Mouse (Mus musculus) E14TG2a.4 (cell line): ENCODE measurements at regions not wholly inside any gene's neighbourhood (a gene's known extent, or its start where the extent isn't known, plus 50 kb on each side); places are given as distances from the start of the nearest gene placed in this dataset.

ENCODE experiments used
- CTCF ChIP-seq: conservative IDR thresholded peaks from 2 replicates; pipeline ENCODE4 v1.5.1; 2014; ENCODE audit warnings: low read length
- NANOG ChIP-seq: IDR thresholded peaks from 2 replicates; pipeline ENCODE4 v1.6.1; 2014; ENCODE audit warnings: borderline replicate concordance, low read length, mixed read lengths

DNA sequence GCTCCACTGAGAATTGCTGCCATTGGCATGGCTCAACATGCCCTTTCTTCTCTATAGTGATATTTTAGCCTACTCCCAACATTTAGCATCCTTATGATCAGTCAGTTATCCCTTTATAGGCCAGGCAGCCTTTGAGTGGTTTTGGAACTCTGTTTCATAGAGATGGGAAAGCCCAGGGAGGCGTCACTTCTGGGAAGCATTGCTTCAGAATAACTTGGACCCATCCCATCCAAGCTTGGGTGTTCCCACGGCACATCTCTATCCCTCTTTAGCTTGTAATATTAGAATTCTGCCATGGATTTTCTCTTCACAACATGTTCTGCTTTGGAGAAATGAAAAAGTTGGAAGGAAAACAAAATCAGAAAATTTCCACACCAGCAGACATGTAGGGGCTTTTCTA is 233.8 kb downstream of the Rnd3 start:
- no peak for TF ChIP-seq CTCF
- TF ChIP-seq NANOG, result no peak
